Mouse (Mus musculus): ENCODE data around the gene Gdf5.

DNA sequence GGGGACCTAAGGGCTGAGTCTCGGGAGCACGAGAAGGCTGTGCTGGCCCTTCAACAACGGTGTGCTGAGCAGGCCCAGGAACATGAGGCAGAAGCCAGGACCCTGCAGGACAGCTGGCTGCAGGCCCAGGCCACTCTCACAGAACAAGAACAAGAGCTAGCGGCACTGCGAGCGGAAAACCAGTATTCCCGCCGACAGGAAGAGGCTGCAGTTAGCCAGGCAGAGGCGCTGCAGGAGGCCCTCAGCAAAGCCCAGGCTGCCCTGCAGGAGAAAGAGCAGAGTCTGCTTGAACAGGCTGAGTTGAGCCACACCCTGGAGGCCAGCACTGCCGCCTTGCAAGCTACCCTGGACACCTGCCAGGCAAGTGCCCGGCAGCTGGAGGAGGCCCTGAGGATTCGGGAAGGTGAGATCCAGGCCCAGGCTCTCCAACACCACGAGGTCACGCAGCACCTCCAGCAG lies 46.7 kb upstream of the Gdf5 start:
- TF ChIP-seq CTCF (IDR thresholded peaks at IDR 0.05; ENCODE audit: control insufficient read depth, insufficient read depth, insufficient read length) (no peak), MAX (IDR thresholded peaks at IDR 0.05) (no peak)

Measured in C2C12 (cell line).